Mouse (Mus musculus) C2C12 (cell line): ENCODE data around the gene Il16. TPM values are rescaled to one million over a fixed set of nuclear protein-coding genes. Genes with fewer than 3 reads are reported as not detected.

Source experiments
- H3K27me3 ChIP-seq: one replicate; pipeline ENCODE4 v1.6.1; 2011; ENCODE audit not compliant: control insufficient read depth, insufficient read depth, insufficient read length
- H3K36me3 ChIP-seq: one replicate; pipeline ENCODE4 v1.6.1; 2011; ENCODE audit not compliant: control insufficient read depth, insufficient read depth
- H3K4me3 ChIP-seq: one replicate; pipeline ENCODE4 v1.5.1; 2011; ENCODE audit warnings: mild to moderate bottlenecking, control low read depth; ENCODE audit not compliant: poor library complexity, insufficient read depth, severe bottlenecking
- H3K79me2 ChIP-seq: one replicate; pipeline ENCODE4 v1.6.1; 2011; ENCODE audit not compliant: control insufficient read depth, insufficient read depth
- H3K79me3 ChIP-seq: one replicate; pipeline ENCODE4 v1.6.1; 2011; ENCODE audit warnings: low read depth, control low read depth
- H3ac ChIP-seq: one replicate; pipeline ENCODE3; 2011; ENCODE audit warnings: low read depth; ENCODE audit not compliant: control insufficient read depth, insufficient read length
- CEBPB ChIP-seq: IDR thresholded peaks from one replicate; pipeline ENCODE4 v1.6.1; 2011; ENCODE audit warnings: low read depth, mild to moderate bottlenecking, control low read depth, moderate library complexity
- CTCF ChIP-seq: IDR thresholded peaks from one replicate; pipeline ENCODE4 v1.5.1; 2011; ENCODE audit not compliant: control insufficient read depth, insufficient read depth, insufficient read length
- FOSL1 ChIP-seq: IDR thresholded peaks from one replicate; pipeline ENCODE4 v1.8.0; 2011; ENCODE audit warnings: mild to moderate bottlenecking, low read length; ENCODE audit not compliant: poor library complexity, insufficient read depth, severe bottlenecking
- MAX ChIP-seq: IDR thresholded peaks from one replicate; pipeline ENCODE4 v1.6.1; 2011; ENCODE audit warnings: mild to moderate bottlenecking, control low read depth
- MYOD1 ChIP-seq: IDR thresholded peaks from one replicate; pipeline ENCODE4 v1.6.1; 2011; ENCODE audit warnings: low read depth; ENCODE audit not compliant: control insufficient read depth, insufficient read length
- MYOG ChIP-seq: IDR thresholded peaks from one replicate; pipeline ENCODE4 v1.6.1; 2011; ENCODE audit not compliant: control insufficient read depth, insufficient read length; ENCODE audit errors: extremely low read depth
- USF1 ChIP-seq: IDR thresholded peaks from one replicate; pipeline ENCODE4 v1.6.1; 2011; ENCODE audit warnings: low read depth, mild to moderate bottlenecking, control low read depth, moderate library complexity
- polyA plus RNA-seq: library from polyadenylated mRNA; unstranded; fragments of >200 nt; fragmentation: generic; extraction: Trizol; gene quantifications from one replicate; pipeline ENCODE4 v1.2.1, GENCODE M21; 2012; ENCODE audit warnings: missing spikeins

Gene Il16
- polyA plus RNA-seq, 1 experiment, result not detected

DNA sequence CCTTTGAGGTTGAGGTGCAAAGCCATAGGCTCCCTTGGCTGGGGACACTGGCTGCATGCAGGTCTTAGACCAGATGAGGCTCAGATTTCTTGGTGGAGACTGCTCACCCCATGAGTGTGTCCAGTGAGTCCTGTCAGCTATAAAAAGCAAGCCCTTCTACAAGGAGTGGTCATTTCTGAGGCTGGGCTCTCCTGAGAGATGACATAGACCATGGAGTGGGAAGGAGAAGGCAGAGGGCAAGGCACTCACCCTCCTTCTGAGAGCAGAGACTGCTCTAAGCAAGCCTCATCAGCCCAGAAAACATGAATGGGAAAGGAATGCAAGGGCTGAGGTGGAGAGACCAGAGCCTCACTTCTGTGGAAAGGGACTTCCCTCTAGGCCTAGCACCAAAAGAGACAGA is 19.7 kb downstream of the Il16 start:
- H3K79me3 ChIP-seq, result no peaks in the 10 kb centered on the region
- no peak overlapping the region for H3K4me3 ChIP-seq
- no peak overlapping the region for H3ac ChIP-seq
- no peaks in the 10 kb centered on the region for H3K79me2 ChIP-seq
- no peaks in the 10 kb centered on the region for H3K27me3 ChIP-seq
- TF ChIP-seq CTCF (no peak), FOSL1 (no peak), USF1 (no peak), MYOG (no peak), MAX (no peak), CEBPB (no peak), MYOD1 (no peak)
- H3K36me3 ChIP-seq, result no peaks in the 10 kb centered on the region

DNA sequence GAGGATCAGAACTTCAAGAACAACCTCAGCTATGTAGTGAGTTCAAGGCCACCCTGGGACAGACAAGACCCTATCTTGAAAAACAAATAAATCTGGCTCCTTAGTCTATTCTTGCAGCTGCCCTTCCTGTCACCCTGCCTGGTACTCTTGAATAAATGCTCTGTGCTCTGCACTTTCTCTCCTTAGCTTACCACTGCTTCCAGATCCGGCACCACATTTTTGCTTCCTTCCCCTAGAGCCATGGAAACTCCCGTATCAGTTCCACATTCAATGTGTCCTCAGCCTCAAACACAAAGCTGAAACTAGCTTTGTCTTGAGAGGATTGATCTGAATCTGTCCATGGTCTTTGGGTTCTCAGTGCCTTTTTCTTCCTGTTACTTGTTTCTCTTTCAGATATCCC is 21.0 kb downstream of the Il16 start:
- Histone ChIP-seq H3K27me3 (no peaks in the 10 kb centered on the region), H3K79me3 (no peaks in the 10 kb centered on the region), H3ac (no peak overlapping the region), H3K4me3 (no peak overlapping the region), H3K36me3 (no peaks in the 10 kb centered on the region), H3K79me2 (no peaks in the 10 kb centered on the region)
- no peak for TF ChIP-seq CTCF

DNA sequence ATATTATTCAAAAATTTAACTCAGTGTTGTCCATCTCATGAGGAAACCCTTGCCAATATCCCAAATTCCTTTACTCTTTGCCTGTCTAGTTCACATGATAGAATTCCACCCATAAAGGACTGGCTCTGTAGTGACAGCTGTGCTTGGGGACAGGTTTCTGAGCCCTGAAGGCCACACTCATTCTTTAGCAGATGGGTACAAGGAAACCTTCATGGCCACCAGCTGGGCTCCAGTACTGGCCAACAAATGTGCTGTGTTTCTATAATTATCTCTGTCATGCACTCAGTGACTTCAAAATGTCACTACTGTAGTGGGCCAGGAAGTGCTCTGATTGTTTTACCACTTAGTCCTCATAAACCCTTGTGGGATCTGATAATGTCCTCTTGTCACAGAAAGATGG is 21.6 kb downstream of the Il16 start:
- H3K79me3 ChIP-seq, result no peaks in the 10 kb centered on the region
- no peak overlapping the region for H3K4me3 ChIP-seq
- H3K36me3 ChIP-seq, result no peaks in the 10 kb centered on the region
- no peaks in the 10 kb centered on the region for H3K79me2 ChIP-seq
- no peaks in the 10 kb centered on the region for H3K27me3 ChIP-seq
- TF ChIP-seq CEBPB (no peak), FOSL1 (no peak), CTCF (no peak), MYOD1 (no peak), MYOG (no peak), MAX (no peak), USF1 (no peak)
- no peak overlapping the region for H3ac ChIP-seq

DNA sequence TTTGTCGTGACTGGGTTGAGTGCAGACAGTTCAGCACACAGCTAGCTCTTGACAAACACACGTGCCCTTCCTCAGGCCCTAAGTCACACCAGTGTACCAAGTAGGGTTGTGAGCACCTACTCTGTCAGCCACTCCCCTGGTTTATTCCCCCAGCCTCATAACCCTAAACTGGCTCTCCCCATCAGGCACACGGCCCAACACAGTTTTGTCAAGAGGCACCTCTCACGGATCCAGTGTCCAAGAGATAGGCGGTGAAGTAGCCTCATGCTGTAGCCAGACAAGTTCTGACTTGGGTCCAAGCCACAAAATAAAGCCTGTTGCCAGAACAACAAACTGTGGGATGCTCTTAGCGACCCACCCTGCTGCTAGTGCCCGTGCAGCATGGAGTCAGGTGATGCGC is 22.3 kb downstream of the Il16 start:
- H3K79me2 ChIP-seq, result no peaks in the 10 kb centered on the region
- H3K4me3 ChIP-seq, result no peak overlapping the region
- no peaks in the 10 kb centered on the region for H3K36me3 ChIP-seq
- TF ChIP-seq MAX, result no peak
- TF ChIP-seq MYOG, result no peak
- TF ChIP-seq CEBPB, result no peak
- TF ChIP-seq MYOD1, result no peak
- no peak for TF ChIP-seq CTCF
- no peak for TF ChIP-seq USF1
- TF ChIP-seq FOSL1, result no peak
- no peak overlapping the region for H3ac ChIP-seq
- no peaks in the 10 kb centered on the region for H3K27me3 ChIP-seq
- no peaks in the 10 kb centered on the region for H3K79me3 ChIP-seq

DNA sequence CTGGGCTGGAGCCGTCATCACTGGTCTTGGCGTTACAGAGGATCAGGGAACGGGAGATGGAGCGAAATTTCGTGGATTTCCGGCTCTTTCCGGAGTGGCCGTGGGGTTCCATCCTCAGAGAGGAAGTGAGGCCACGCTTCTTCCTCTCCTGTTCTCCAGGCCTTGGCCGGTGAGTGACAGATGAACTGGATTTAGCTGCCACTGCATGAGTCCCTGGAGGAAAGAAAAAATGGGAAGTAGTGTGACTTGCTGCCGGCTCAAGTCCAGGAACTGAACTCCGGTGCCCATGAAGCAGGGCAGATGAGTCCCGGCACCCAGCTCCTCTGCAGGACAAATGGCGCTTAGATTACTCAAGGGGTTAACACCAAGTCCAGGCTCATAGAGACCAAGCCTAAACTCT is 23.0 kb downstream of the Il16 start:
- Histone ChIP-seq H3ac (no peak overlapping the region), H3K79me2 (no peaks in the 10 kb centered on the region), H3K4me3 (no peak overlapping the region), H3K79me3 (no peaks in the 10 kb centered on the region), H3K27me3 (no peaks in the 10 kb centered on the region), H3K36me3 (no peaks in the 10 kb centered on the region)
- TF ChIP-seq MYOG (no peak), CTCF (no peak), MYOD1 (no peak), CEBPB (no peak), USF1 (no peak), MAX (no peak), FOSL1 (no peak)

DNA sequence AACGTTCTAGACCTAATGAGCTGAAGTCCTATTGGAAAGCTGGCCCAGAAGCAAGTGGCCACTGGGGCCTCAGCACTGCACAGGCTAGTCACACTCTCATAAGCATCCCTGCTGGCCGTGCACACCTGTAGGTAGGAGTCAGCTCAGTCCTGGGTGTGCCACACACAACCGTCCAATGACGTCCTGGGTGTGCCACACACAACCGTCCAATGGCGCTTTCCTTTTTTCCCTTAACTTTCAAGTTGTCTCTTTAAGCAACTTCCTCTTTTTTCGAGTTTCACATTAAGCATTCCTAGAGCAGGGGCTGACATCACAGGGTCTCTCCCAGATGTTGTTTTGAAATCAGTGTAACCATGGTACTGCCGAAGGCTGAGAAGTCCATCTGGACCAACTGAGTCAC is 25.3 kb downstream of the Il16 start:
- no peaks in the 10 kb centered on the region for H3K27me3 ChIP-seq
- TF ChIP-seq CTCF (no peak), MAX (no peak), MYOG (no peak), CEBPB (no peak), MYOD1 (no peak), FOSL1 (no peak), USF1 (no peak)
- no peaks in the 10 kb centered on the region for H3K79me3 ChIP-seq
- H3K4me3 ChIP-seq, result no peak overlapping the region
- no peaks in the 10 kb centered on the region for H3K79me2 ChIP-seq
- no peak overlapping the region for H3ac ChIP-seq
- no peaks in the 10 kb centered on the region for H3K36me3 ChIP-seq
